Mouse (Mus musculus) liver, embryonic 14.5 days (tissue): ENCODE measurements around the gene Gm28038. TPM values are rescaled to one million over a fixed set of nuclear protein-coding genes. Genes with fewer than 3 reads are reported as not detected.

Source experiments
- ATAC-seq: fragments of 200-750 bp; cut with Nextera tagmentation; 2 replicates; pipeline ENCODE4 v1.8.0; 2017; ENCODE audit warnings: moderate number of reproducible peaks, mild to moderate bottlenecking, moderate library complexity; ENCODE audit not compliant: insufficient read depth
- DNase-seq, 3 experiments: peaks; one replicate each; pipeline ENCODE4 v3.0.0-alpha.2; 2012 to 2013; ENCODE audit warnings: low read depth in 3 of 3, low spot score in 3 of 3
- H3K27ac ChIP-seq: fragments of 300-500 bp; sonication (generic); 2 replicates; pipeline ENCODE4 v1.5.1; 2014; ENCODE audit warnings: moderate library complexity, mild to moderate bottlenecking, control low read depth, inconsistent platforms
- H3K27me3 ChIP-seq: fragments of 300-500 bp; sonication (generic); 2 replicates; pipeline ENCODE4 v1.6.1; 2014; ENCODE audit warnings: mild to moderate bottlenecking, low read length, moderate library complexity; ENCODE audit not compliant: control insufficient read depth, insufficient read depth
- H3K36me3 ChIP-seq: fragments of 300-500 bp; sonication (generic); replicated peaks from 2 replicates; pipeline ENCODE4 v1.6.1; 2014; ENCODE audit warnings: low read depth; ENCODE audit not compliant: control insufficient read depth, insufficient read depth
- H3K4me1 ChIP-seq, 2 experiments: fragments of 200-500 bp in 1 of 2; fragments of 300-500 bp in 1 of 2; sonication (generic) in 1 of 2; replicated peaks; 2 replicates each; pipeline ENCODE4 v1.6.1; 2012 to 2014; ENCODE audit warnings: antibody characterized with exemption in 1 of 2, inconsistent platforms in 1 of 2, low read length in 1 of 2; ENCODE audit not compliant: control insufficient read depth in 2 of 2, insufficient read depth in 2 of 2
- H3K4me2 ChIP-seq: fragments of 300-500 bp; sonication (generic); 2 replicates; pipeline ENCODE4 v1.6.1; 2014; ENCODE audit warnings: low read depth, mild to moderate bottlenecking, control low read depth, moderate library complexity
- H3K4me3 ChIP-seq, 2 experiments: fragments of 200-500 bp in 1 of 2; fragments of 300-500 bp in 1 of 2; sonication (generic) in 1 of 2; 2 replicates each; pipeline ENCODE4 v1.5.1; 2012 to 2014; ENCODE audit warnings: low read depth in 2 of 2, low read length in 2 of 2, mild to moderate bottlenecking in 2 of 2, control low read depth in 1 of 2, inconsistent platforms in 1 of 2, moderate library complexity in 1 of 2; ENCODE audit not compliant: insufficient read depth in 1 of 2
- H3K9ac ChIP-seq: fragments of 300-500 bp; sonication (generic); replicated peaks from 2 replicates; pipeline ENCODE4 v1.6.1; 2014; ENCODE audit warnings: mild to moderate bottlenecking, control low read depth, moderate library complexity
- H3K9me3 ChIP-seq: fragments of 300-500 bp; sonication (generic); 2 replicates; pipeline ENCODE4 v1.6.1; 2016; ENCODE audit warnings: low read length, mixed read lengths; ENCODE audit not compliant: control insufficient read depth
- CTCF ChIP-seq: IDR thresholded peaks from 2 replicates; pipeline ENCODE4 v1.5.1; 2016; ENCODE audit warnings: antibody characterized with exemption, low read depth, control low read depth
- EP300 ChIP-seq: IDR thresholded peaks from 2 replicates; pipeline ENCODE4 v1.6.1; 2016; ENCODE audit warnings: antibody characterized with exemption, low read depth
- WGBS: fragments of 180-500 bp; shearing (Covaris S2); extraction: QIAGEN DNeasy Blood & Tissue Kit; methylation state at CpG from one replicate; pipeline ENCODE4 v1.1.7; 2014; ENCODE audit not compliant: insufficient replicate concordance; 5-methylcytosine and 5-hydroxymethylcytosine counted together
- polyA plus RNA-seq, 2 experiments: library from polyadenylated mRNA; depleted of rRNA in 1 of 2; stranded (reverse) in 1 of 2; unstranded in 1 of 2; fragments of >200 nt; fragmentation: Nextera tagmentation in 1 of 2; extraction: Ambion mirVana in 1 of 2; gene quantifications; 2 replicates each; pipeline versions ENCODE4 v1.2.1 to v1.2.3; 2012 to 2014

Gm28038 gene
- polyA plus RNA-seq, 2 experiments: not detected

DNA sequence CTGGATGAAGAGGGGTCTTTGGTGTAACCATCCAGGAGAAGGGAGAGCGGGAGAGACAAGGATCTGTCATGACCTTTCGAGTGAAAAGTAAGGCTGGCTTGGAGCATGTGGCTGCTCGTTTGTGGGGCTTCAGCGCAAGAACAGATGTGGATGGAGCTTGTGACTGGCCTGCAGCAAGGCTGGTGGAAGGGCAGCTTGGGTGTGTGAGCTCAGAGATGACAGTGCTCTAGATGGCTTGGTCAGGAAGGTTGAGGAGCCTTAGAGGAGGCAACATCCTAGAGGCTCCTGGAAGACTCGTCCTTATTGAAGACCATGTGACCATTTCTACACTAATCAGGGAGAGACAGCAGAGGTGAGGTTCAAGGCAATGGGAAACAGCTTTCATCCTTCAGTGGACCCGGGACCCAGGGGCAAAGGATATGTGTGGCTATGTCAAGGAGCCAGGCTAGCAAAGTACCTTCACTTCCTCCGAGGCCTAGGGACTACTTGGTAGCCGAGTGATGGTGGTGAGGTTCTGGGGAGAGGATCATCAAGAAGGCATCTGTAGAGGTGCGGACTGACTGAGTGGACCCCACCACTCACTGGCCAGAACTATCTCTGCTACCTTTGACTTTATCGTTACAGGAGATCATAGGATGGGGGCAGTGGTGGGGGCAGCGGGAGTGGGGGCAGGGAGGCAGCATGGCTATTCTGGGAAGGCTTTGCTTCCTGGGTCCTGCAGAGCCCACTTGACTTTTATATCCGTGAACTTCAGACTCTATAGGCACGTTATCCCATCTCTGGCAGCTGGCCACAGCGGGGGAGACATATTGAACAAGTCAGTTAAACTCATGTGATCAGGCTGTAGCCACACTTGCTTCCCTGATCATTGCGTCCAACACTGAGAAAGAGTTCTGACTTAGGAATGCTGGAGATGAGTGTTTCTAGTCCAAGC lies 21.4 kb upstream of the Gm28038 start:
- no peak overlapping the region for H3K27ac ChIP-seq
- no peaks in the 10 kb centered on the region for H3K9me3 ChIP-seq
- H3K4me2 ChIP-seq: no peak overlapping the region
- peaks cover 0 to 5% of the 10 kb centered on the region in 2 experiments; a peak in 2 of 4 replicates for H3K4me1 ChIP-seq
- TF ChIP-seq CTCF (no peak), EP300 (no peak)
- no peak overlapping the region for H3K4me3 ChIP-seq
- ATAC-seq (no peak), DNase-seq (no peak)
- WGBS: 78% methylated on average over 15 of the region's 15 CpGs
- no peak overlapping the region for H3K9ac ChIP-seq
- H3K27me3 ChIP-seq: no peaks in the 10 kb centered on the region
- H3K36me3 ChIP-seq: peaks cover 47% of the 10 kb centered on the region

DNA sequence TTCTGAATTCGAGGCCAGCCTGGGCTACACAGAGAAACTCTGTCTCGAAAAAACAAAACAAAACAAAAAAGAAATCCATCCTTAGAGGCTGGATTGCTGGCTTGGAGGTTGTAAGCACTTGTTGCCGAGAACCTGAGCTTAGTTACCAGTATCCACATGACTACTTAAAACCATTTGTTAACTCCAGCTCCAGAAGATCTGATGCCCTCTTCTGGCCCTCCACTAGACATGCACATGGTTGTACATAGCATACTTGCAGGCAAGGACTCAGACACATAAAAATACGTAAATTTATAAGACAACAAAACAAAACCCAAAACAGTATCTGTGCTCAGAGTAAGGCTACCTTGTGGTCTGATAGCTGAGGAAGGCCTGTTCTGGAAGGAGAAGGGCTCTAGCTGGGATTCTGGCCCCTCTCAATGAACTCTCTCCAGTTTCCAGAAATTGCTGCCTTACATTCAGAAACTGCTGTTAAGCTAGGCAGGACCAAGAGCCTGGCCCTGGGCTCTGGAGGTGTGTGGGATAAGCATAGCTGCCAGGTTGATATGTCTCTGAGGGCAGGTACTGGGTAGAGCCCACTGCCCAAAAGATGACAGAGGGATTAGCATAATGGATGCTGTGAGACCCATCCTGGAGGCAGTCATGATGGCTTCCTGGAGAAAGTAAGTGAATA lies 19.6 kb upstream of the Gm28038 start:
- Histone ChIP-seq H3K4me1 (peaks cover 0 to 19% of the 10 kb centered on the region in 2 experiments; a peak in 2 of 4 replicates), H3K9ac (no peak overlapping the region), H3K4me2 (no peak overlapping the region), H3K9me3 (no peaks in the 10 kb centered on the region), H3K27ac (no peak overlapping the region), H3K27me3 (no peaks in the 10 kb centered on the region), H3K4me3 (no peak overlapping the region), H3K36me3 (peaks cover 35% of the 10 kb centered on the region)
- TF ChIP-seq CTCF (peak; percentile 24; the same call in 1 of the 2 replicates), EP300 (no peak)
- DNase-seq (no peak), ATAC-seq (no peak)
- WGBS: 74% methylated on average over 4 of the region's 4 CpGs

DNA sequence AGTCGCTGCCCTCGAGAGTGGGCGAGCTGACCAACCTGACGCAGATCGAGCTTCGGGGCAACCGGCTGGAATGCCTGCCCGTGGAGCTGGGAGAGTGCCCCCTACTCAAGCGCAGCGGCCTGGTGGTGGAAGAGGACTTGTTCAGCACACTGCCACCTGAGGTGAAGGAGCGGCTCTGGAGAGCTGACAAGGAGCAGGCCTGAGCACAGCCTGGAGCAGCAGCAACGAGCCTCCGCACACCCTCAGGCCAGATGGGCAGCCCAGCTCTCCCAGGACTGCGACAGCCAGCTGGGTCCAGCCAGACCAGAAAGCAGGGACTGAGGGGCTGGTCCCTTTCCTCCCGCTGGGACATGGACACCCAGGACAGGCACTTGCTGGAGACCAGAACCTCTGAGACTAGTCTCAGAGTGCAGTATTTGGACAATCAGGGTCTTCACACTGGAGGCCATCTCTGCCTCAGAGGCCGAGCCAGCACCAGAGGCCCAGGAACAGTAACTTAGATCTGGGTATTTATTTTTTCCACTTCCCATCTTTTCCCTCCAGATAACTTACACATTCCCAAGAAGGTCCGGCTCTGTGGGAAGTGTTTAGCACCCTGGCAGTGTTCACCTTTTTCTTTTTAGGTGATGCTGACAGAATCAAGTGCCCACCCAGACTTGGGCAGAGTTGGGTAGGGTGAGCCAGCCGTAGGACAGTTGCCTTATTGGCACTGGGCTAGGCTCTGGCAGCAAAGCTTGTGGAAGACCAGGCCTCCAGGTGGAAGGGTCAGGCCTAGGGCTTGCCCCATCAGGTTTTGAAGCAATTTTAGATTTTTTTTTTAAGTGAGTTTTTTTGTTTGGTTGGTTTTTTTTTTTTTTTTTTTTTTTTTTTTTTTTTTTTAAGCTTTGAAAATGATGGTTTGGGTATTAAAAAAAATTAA lies 18.7 kb upstream of the Gm28038 start:
- Histone ChIP-seq H3K4me3 (no peak overlapping the region), H3K4me1 (peaks cover 0 to 23% of the 10 kb centered on the region in 2 experiments; a peak in 2 of 4 replicates), H3K9me3 (no peaks in the 10 kb centered on the region), H3K27ac (no peak overlapping the region), H3K9ac (no peak overlapping the region), H3K36me3 (peaks cover 27% of the 10 kb centered on the region), H3K27me3 (no peaks in the 10 kb centered on the region), H3K4me2 (no peak overlapping the region)
- TF ChIP-seq EP300 (no peak), CTCF (no peak)
- ATAC-seq (no peak), DNase-seq (no peak)
- 89% methylated on average over 18 of the region's 18 CpGs for WGBS

DNA sequence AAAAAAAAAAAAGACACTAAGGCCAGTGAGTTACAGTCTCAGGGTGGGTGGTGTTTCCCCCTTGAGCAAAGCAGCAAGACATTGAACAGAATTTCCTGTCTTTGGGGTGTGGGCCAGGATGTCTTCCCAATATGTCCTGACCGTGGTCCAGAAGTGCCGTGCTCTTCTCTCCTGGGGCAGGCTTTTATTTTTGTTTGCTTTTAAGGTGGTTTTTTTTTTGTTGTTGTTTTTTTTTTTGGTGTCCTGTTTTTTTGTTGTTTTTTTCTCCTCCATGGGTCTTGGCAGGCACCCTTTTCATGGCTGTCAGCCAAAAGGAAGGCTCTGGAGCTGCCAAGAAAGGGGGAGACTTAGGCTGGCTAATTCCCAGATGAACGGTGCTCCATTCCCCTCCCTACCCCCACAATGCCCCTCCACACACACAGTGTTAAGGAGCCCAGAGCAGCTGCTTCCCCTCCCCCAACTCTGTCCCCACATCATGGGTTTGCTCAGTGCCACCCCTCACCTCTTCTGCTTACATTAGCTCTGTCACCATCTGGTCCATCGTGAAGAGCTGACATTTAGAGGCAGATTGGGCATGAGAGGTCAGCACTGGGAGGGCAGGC lies 17.9 kb upstream of the Gm28038 start:
- TF ChIP-seq EP300 (no peak), CTCF (no peak)
- Histone ChIP-seq H3K4me1 (peaks cover 0 to 23% of the 10 kb centered on the region in 2 experiments; a peak in 3 of 4 replicates), H3K4me2 (no peak overlapping the region), H3K27me3 (no peaks in the 10 kb centered on the region), H3K9ac (no peak overlapping the region), H3K4me3 (no peak overlapping the region), H3K36me3 (peaks cover 20% of the 10 kb centered on the region), H3K9me3 (no peaks in the 10 kb centered on the region), H3K27ac (no peak overlapping the region)
- ATAC-seq (no peak), DNase-seq (no peak)
- 82% methylated on average over 4 of the region's 4 CpGs for WGBS
